Mouse (Mus musculus) liver, adult 2 months (tissue): ENCODE results near the gene Galnt18. TPM values are rescaled to one million over a fixed set of nuclear protein-coding genes. Genes with fewer than 3 reads are reported as not detected.

Experiments
- DNase-seq: peaks from one replicate; pipeline ENCODE4 v3.0.0-alpha.2; 2011; ENCODE audit warnings: low read depth, low spot score; ENCODE audit errors: extremely low read depth
- H3K27ac ChIP-seq: fragments of 200-500 bp; replicated peaks from 2 replicates; pipeline ENCODE4 v1.5.1; 2012; ENCODE audit warnings: low read depth, mild to moderate bottlenecking, control low read depth, inconsistent platforms, low read length; ENCODE audit not compliant: insufficient read depth
- H3K27me3 ChIP-seq: fragments of 200-500 bp; 2 replicates; pipeline ENCODE4 v1.6.1; 2012; ENCODE audit warnings: mild to moderate bottlenecking, moderate library complexity, low read length, inconsistent platforms; ENCODE audit not compliant: control insufficient read depth, insufficient read depth
- H3K36me3 ChIP-seq: fragments of 200-500 bp; 2 replicates; pipeline ENCODE4 v1.6.1; 2012; ENCODE audit warnings: low read length, inconsistent platforms; ENCODE audit not compliant: control insufficient read depth, insufficient read depth
- H3K4me1 ChIP-seq: fragments of 200-500 bp; 2 replicates; pipeline ENCODE4 v1.6.1; 2011; ENCODE audit warnings: low read length; ENCODE audit not compliant: control insufficient read depth, insufficient read depth
- H3K4me3 ChIP-seq: fragments of 200-500 bp; 2 replicates; pipeline ENCODE4 v1.5.1; 2011; ENCODE audit warnings: low read depth, mild to moderate bottlenecking, control low read depth, low read length, moderate library complexity; ENCODE audit not compliant: insufficient read depth
- H3K79me2 ChIP-seq: fragments of 200-500 bp; 2 replicates; pipeline ENCODE4 v1.6.1; 2012; ENCODE audit warnings: inconsistent platforms, mild to moderate bottlenecking, low read length, moderate library complexity; ENCODE audit not compliant: control insufficient read depth, insufficient read depth
- H3K9ac ChIP-seq: fragments of 200-500 bp; 2 replicates; pipeline ENCODE4 v1.6.1; 2012; ENCODE audit warnings: low read depth, mild to moderate bottlenecking, control low read depth, inconsistent platforms, low read length
- CTCF ChIP-seq: fragments of 200-500 bp; IDR thresholded peaks from 2 replicates; pipeline ENCODE4 v1.5.1; 2011; ENCODE audit warnings: low read depth, low read length, control low read depth
- POLR2A ChIP-seq: fragments of 200-500 bp; IDR thresholded peaks from 2 replicates; pipeline ENCODE4 v1.6.1; 2011; ENCODE audit warnings: low read length, control low read depth; ENCODE audit not compliant: insufficient read depth; ENCODE audit errors: extremely low read depth
- WGBS: fragments of 180-500 bp; shearing (Covaris S2); methylation state at CpG from one replicate; pipeline ENCODE4 v1.1.7; 2018; 5-methylcytosine and 5-hydroxymethylcytosine counted together
- polyA plus RNA-seq: library from polyadenylated mRNA; depleted of rRNA; stranded (reverse); fragments of >200 nt; gene quantifications from 2 replicates; pipeline ENCODE4 v1.2.3, GENCODE M21; 2012
- total RNA-seq: library from RNA; depleted of rRNA; stranded (reverse); fragments of >200 nt; gene quantifications from 2 replicates; pipeline ENCODE4 v1.2.3, GENCODE M21; 2014

Galnt18 gene
- total and polyA plus RNA-seq, 2 experiments, result 1.0 to 1.4 TPM

DNA sequence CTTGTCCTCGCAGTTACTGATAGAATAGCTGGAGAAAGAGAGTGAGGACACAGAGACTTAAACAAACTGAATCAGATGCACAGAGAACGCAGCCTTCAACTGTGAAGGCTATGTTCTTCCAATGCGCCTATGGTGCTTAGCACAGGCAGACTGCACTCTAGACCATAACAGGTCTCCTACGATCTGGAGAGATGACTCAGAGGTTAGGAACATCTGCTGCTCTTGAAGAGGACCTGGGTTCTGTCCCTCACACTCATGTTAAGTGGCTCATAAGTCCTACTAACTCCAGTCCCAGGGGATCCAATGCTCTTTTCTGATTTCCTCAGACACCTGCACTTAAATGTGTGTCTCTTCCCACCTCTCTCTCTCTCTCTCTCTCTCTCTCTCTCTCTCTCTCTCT is 24.9 kb upstream of the Galnt18 start:
- Histone ChIP-seq H3K9ac (no peak overlapping the region), H3K27me3 (0 out of 2 replicates have a peak, but pooled peaks cover 2% of the 10 kb centered on the region), H3K79me2 (no peaks in the 10 kb centered on the region), H3K4me1 (no peaks in the 10 kb centered on the region), H3K4me3 (no peak overlapping the region), H3K27ac (no peak overlapping the region), H3K36me3 (no peaks in the 10 kb centered on the region)
- DNase-seq, result no peak
- 89% methylated on average over 4 of the region's 4 CpGs for WGBS
- TF ChIP-seq POLR2A, result no peak
- TF ChIP-seq CTCF, result no peak

DNA sequence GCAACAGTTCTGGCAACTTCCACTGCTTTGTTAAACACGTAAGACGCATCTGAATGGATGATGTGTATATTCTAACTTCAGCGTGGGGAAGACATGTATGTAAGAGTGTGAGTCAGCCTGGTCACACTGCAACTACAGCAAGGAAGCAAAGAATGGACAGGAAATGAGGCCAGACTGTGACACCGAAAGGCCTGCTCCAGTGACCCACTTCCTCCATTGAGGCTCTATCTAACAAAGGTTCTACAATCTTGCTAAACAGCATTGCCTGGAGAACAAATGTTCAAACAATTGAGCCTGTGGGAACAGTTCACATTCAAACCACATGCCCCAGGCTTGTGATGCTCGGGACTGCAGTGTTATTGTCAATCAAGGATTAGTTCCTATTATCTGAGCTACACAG is 21.0 kb upstream of the Galnt18 start:
- WGBS, result 72% methylated on average over 5 of the region's 5 CpGs
- no peak for TF ChIP-seq POLR2A
- TF ChIP-seq CTCF, result no peak
- Histone ChIP-seq H3K36me3 (no peaks in the 10 kb centered on the region), H3K4me3 (no peak overlapping the region), H3K4me1 (no peaks in the 10 kb centered on the region), H3K79me2 (no peaks in the 10 kb centered on the region), H3K27me3 (0 out of 2 replicates have a peak, but pooled peaks cover 2% of the 10 kb centered on the region), H3K9ac (no peak overlapping the region), H3K27ac (no peak overlapping the region)
- no peak for DNase-seq

DNA sequence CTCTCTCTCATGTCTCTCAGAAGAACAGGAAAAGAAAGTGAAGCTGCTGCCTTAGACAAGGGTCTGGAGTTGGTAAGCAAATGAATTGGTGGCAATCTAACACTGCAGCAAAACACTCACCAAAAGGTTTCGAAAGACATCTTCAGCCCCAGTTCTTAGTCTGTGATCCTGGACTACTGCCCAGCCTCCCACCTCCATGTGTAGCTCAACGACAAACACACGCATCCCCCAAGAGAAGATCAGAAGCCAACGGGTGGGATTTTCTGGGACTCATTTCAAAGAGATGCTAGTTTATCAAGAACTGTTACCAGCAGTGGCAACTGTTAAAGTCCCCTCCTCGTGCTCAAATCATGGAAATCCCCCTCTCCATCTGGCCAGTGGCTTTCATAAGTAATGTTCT is 20.3 kb upstream of the Galnt18 start:
- Histone ChIP-seq H3K9ac (no peak overlapping the region), H3K36me3 (no peaks in the 10 kb centered on the region), H3K4me3 (no peak overlapping the region), H3K79me2 (no peaks in the 10 kb centered on the region), H3K27me3 (0 out of 2 replicates have a peak, but pooled peaks cover 2% of the 10 kb centered on the region), H3K27ac (no peak overlapping the region), H3K4me1 (no peaks in the 10 kb centered on the region)
- 80% methylated on average over 5 of the region's 5 CpGs for WGBS
- TF ChIP-seq CTCF (no peak), POLR2A (no peak)
- DNase-seq, result no peak

- H3K27ac ChIP-seq, result no peak overlapping the region
- H3K4me1 ChIP-seq, result no peaks in the 10 kb centered on the region
- H3K9ac ChIP-seq, result no peak overlapping the region
- TF ChIP-seq CTCF (no peak), POLR2A (no peak)
- H3K36me3 ChIP-seq, result no peaks in the 10 kb centered on the region
- H3K4me3 ChIP-seq, result no peak overlapping the region
- H3K27me3 ChIP-seq, result 0 out of 2 replicates have a peak, but pooled peaks cover 2% of the 10 kb centered on the region
- 88% methylated on average over 5 of the region's 5 CpGs for WGBS
- DNase-seq, result no peak
- H3K79me2 ChIP-seq, result no peaks in the 10 kb centered on the region
These were observed 19.2 kb upstream of the Galnt18 start for GRCm38 (mm10) chr7:111799021-111799420.

DNA sequence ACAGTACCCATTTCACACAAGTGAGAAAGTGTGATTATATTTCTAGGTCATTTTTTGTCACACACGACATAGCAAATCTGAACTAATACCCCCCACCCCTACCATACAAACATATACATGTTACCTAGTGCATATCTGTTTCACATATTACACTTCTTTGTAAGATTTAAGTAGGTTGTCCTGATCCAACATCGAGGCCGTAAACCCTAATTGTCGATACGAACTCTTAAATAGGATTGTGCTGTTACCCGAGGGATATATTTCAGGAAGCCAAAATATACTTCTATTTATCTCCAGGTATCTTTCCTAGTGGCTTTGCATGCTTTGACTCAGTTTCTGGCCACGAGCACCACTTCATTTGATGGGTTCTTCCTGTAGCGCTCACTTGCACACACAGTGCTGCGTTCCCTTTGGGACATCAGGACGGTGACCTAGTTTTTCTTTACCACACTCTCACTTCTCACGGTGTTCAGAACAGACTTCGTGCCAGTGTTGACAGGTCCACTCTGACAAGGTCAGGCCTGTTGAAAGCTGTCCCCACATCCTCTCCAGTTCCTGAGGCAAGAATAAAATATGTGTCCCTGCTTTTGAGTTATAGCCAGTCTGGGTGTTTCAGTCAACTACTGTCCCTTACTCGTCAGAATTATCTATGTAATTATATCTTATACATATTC is 17.7 kb upstream of the Galnt18 start:
- Histone ChIP-seq H3K27ac (no peak overlapping the region), H3K79me2 (no peaks in the 10 kb centered on the region), H3K4me1 (no peaks in the 10 kb centered on the region), H3K9ac (no peak overlapping the region), H3K36me3 (no peaks in the 10 kb centered on the region), H3K27me3 (no peaks in the 10 kb centered on the region), H3K4me3 (no peak overlapping the region)
- DNase-seq, result no peak
- TF ChIP-seq POLR2A (no peak), CTCF (no peak)
- 78% methylated on average over 13 of the region's 13 CpGs for WGBS

DNA sequence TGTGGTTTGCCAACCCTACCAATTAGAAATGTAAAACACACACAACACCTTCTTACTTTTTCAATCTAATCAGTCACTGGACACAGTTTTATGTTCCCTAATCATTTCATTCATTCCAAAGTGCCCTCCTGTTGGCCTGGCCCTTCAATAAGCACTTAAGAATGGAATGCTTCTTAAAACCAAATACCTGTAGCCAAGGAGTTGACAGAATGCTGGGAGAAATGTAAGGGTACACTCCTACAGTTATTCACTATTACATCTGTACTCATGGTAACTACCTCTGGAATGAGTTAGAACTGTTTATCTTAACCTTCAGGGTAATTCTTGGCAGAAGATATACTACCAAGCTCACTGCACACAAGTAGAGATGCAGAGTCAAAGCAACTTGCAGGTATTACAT is 15.3 kb upstream of the Galnt18 start:
- H3K27ac ChIP-seq, result no peak overlapping the region
- H3K9ac ChIP-seq, result no peak overlapping the region
- no peak overlapping the region for H3K4me3 ChIP-seq
- DNase-seq, result no peak
- no peaks in the 10 kb centered on the region for H3K27me3 ChIP-seq
- no peaks in the 10 kb centered on the region for H3K36me3 ChIP-seq
- no peaks in the 10 kb centered on the region for H3K79me2 ChIP-seq
- no peak for TF ChIP-seq POLR2A
- no peak for TF ChIP-seq CTCF
- no peaks in the 10 kb centered on the region for H3K4me1 ChIP-seq
